Mouse (Mus musculus): Measurements from ENCODE around the gene Gm20825.
"Not testable (repeated sequence)": the region's sequence is repeated elsewhere in the genome, so short reads cannot be mapped to it uniquely, and the experiment has no call there.

Gm20825 gene

DNA sequence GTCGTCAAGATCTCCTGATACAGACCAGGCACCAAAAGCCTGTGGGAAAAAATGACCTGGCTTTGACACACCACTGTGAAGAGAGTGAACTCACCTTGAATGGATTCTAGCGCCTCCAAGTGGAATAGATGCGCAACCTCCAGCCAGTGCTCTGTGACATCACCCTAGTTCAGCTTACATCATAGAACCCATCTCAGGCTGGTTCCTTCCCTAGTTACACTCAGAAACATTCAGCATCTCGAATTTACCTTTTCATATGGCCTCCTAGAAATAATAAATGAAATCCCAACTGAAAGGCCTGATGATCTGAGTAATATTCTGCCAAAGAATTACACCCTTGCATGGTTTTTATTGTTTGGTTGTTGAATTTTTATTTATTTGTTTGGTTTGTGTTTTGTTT lies at the start of gene Gm20825:
Gene Gm20825, minus strand, starts transcription at position 101 of the 400 bp plus-strand sequence.
- not testable (repeated sequence) for DNase-seq (ENCODE audit: extremely low spot score, low spot score)

All from neural tube, embryonic 10.5 days (tissue).